Mouse (Mus musculus) hindbrain, postnatal 0 days (tissue): Measurements from ENCODE around the gene Npm1. TPM values are rescaled to one million over a fixed set of nuclear protein-coding genes. Genes with fewer than 3 reads are reported as not detected.

ENCODE experiments used
- ATAC-seq: fragments of 200-750 bp; cut with Nextera tagmentation; 2 replicates; pipeline ENCODE4 v1.8.0; 2017; ENCODE audit warnings: mild to moderate bottlenecking, moderate TSS enrichment, moderate library complexity
- DNase-seq: peaks from one replicate; pipeline ENCODE4 v3.0.0-alpha.2; 2015; ENCODE audit warnings: low spot score
- H3K27ac ChIP-seq: fragments of 300-500 bp; sonication (generic); 2 replicates; pipeline ENCODE4 v1.5.1; 2014; ENCODE audit warnings: mild to moderate bottlenecking
- H3K27me3 ChIP-seq: fragments of 300-500 bp; sonication (generic); 2 replicates; pipeline ENCODE4 v1.6.1; 2014; ENCODE audit warnings: low read length, mixed read lengths; ENCODE audit not compliant: insufficient read depth
- H3K36me3 ChIP-seq: fragments of 300-500 bp; sonication (generic); 2 replicates; pipeline ENCODE4 v1.6.1; 2014; ENCODE audit warnings: low read length, mixed read lengths; ENCODE audit not compliant: insufficient read depth
- H3K4me1 ChIP-seq: fragments of 300-500 bp; sonication (generic); 2 replicates; pipeline ENCODE4 v1.6.1; 2014; ENCODE audit warnings: antibody characterized with exemption, low read length, mixed read lengths; ENCODE audit not compliant: insufficient read depth
- H3K4me2 ChIP-seq: fragments of 300-500 bp; sonication (generic); 2 replicates; pipeline ENCODE4 v1.6.1; 2014; ENCODE audit warnings: low read depth, mild to moderate bottlenecking, low read length, moderate library complexity, mixed read lengths
- H3K4me3 ChIP-seq: fragments of 300-500 bp; sonication (generic); 2 replicates; pipeline ENCODE4 v1.5.1; 2014; ENCODE audit warnings: low read length
- H3K9ac ChIP-seq: fragments of 300-500 bp; sonication (generic); replicated peaks from 2 replicates; pipeline ENCODE4 v1.6.1; 2014; ENCODE audit warnings: mild to moderate bottlenecking, low read length, moderate library complexity, mixed read lengths
- H3K9me3 ChIP-seq: fragments of 300-500 bp; sonication (generic); 2 replicates; pipeline ENCODE4 v1.6.1; 2016; ENCODE audit warnings: low read length, mixed read lengths
- CTCF ChIP-seq: IDR thresholded peaks from 2 replicates; pipeline ENCODE4 v1.5.1; 2016; ENCODE audit warnings: antibody characterized with exemption, control low read depth, low read depth
- WGBS: fragments of 180-500 bp; shearing (Covaris S2); extraction: QIAGEN DNeasy Blood & Tissue Kit; methylation state at CpG from one replicate; pipeline ENCODE4 v1.1.7; 2014; 5-methylcytosine and 5-hydroxymethylcytosine counted together
- polyA plus RNA-seq: library from polyadenylated mRNA; unstranded; fragments of >200 nt; fragmentation: Nextera tagmentation; extraction: Ambion mirVana; gene quantifications from 2 replicates; pipeline ENCODE4 v1.2.1, GENCODE M21; 2015
- total RNA-seq: library from RNA; depleted of rRNA; stranded (reverse); fragments of >200 nt; gene quantifications from 2 replicates; pipeline ENCODE4 v1.2.3, GENCODE M21; 2014

Gene Npm1
- total and polyA plus RNA-seq, 2 experiments from 2014 or later, result 143 to 395 TPM

- Histone ChIP-seq H3K27ac (no peak overlapping the region), H3K9me3 (no peaks in the 10 kb centered on the region), H3K36me3 (peaks cover 47% of the 10 kb centered on the region), H3K4me1 (no peaks in the 10 kb centered on the region), H3K4me3 (no peak overlapping the region), H3K4me2 (no peak overlapping the region), H3K27me3 (no peaks in the 10 kb centered on the region), H3K9ac (no peak overlapping the region)
- no peak for TF ChIP-seq CTCF
- no peak for ATAC-seq
- 83% methylated on average over 4 of the region's 4 CpGs for WGBS
- no peak for DNase-seq
These were observed 11.2 kb downstream of the Npm1 start for GRCm38 (mm10) chr11:33151780-33152145.

GRCm38 (mm10) chr11:33151128-33151779 lies 11.8 kb downstream of the Npm1 start:
- H3K4me3 ChIP-seq, result no peak overlapping the region
- ATAC-seq (no peak), DNase-seq (no peak)
- H3K27ac ChIP-seq, result no peak overlapping the region
- H3K9me3 ChIP-seq, result no peaks in the 10 kb centered on the region
- H3K36me3 ChIP-seq, result peaks cover 42% of the 10 kb centered on the region
- H3K27me3 ChIP-seq, result no peaks in the 10 kb centered on the region
- no peak for TF ChIP-seq CTCF
- H3K4me1 ChIP-seq, result no peaks in the 10 kb centered on the region
- no peak overlapping the region for H3K9ac ChIP-seq
- no peak overlapping the region for H3K4me2 ChIP-seq
- WGBS, result 79% methylated on average over 3 of the region's 3 CpGs

GRCm38 (mm10) chr11:33150364-33150763 lies 12.6 kb downstream of the Npm1 start:
- H3K9me3 ChIP-seq, result no peaks in the 10 kb centered on the region
- TF ChIP-seq CTCF, result no peak

GRCm38 (mm10) chr11:33149453-33149852 lies 13.6 kb downstream of the Npm1 start:
- no peaks in the 10 kb centered on the region for H3K9me3 ChIP-seq
- DNase-seq (no peak), ATAC-seq (no peak)
- 0 out of 2 replicates have a peak, but pooled peaks cover 3% of the 10 kb centered on the region for H3K4me1 ChIP-seq
- H3K9ac ChIP-seq, result no peak overlapping the region
- no peaks in the 10 kb centered on the region for H3K27me3 ChIP-seq
- no peak for TF ChIP-seq CTCF
- no peak overlapping the region for H3K4me3 ChIP-seq
- H3K4me2 ChIP-seq, result no peak overlapping the region
- no peak overlapping the region for H3K27ac ChIP-seq
- H3K36me3 ChIP-seq, result peaks cover 32% of the 10 kb centered on the region

More at GRCm38 (mm10) chr11:33150364-33150763, 12.6 kb downstream of the Npm1 start:
- H3K27ac ChIP-seq, result no peak overlapping the region
- DNase-seq, result no peak
- no peak for ATAC-seq
- 0 out of 2 replicates have a peak, but pooled peaks cover 3% of the 10 kb centered on the region for H3K4me1 ChIP-seq
- H3K36me3 ChIP-seq, result peaks cover 37% of the 10 kb centered on the region
- H3K27me3 ChIP-seq, result no peaks in the 10 kb centered on the region
- H3K4me3 ChIP-seq, result no peak overlapping the region
- H3K4me2 ChIP-seq, result no peak overlapping the region
- no peak overlapping the region for H3K9ac ChIP-seq

GRCm38 (mm10) chr11:33149088-33149436 lies 13.9 kb downstream of the Npm1 start:
- Histone ChIP-seq H3K27ac (no peak overlapping the region), H3K9ac (no peak overlapping the region), H3K4me1 (0 out of 2 replicates have a peak, but pooled peaks cover 3% of the 10 kb centered on the region), H3K4me3 (no peak overlapping the region), H3K9me3 (no peaks in the 10 kb centered on the region), H3K27me3 (no peaks in the 10 kb centered on the region), H3K4me2 (no peak overlapping the region), H3K36me3 (peaks cover 31% of the 10 kb centered on the region)
- ATAC-seq, result no peak
- DNase-seq, result no peak
- no peak for TF ChIP-seq CTCF
- 32% methylated on average over 3 of the region's 3 CpGs for WGBS

GRCm38 (mm10) chr11:33148338-33149087 lies 14.5 kb downstream of the Npm1 start:
- Histone ChIP-seq H3K9me3 (no peaks in the 10 kb centered on the region), H3K4me3 (peak overlapping the region; percentile 63), H3K36me3 (peaks cover 27% of the 10 kb centered on the region), H3K4me2 (peak overlapping the region; percentile 72), H3K9ac (0 out of 2 replicates have a peak overlapping the region, but pooled peaks have one; percentile 58), H3K27ac (peak overlapping the region; percentile 74), H3K4me1 (0 out of 2 replicates have a peak, but pooled peaks cover 3% of the 10 kb centered on the region), H3K27me3 (no peaks in the 10 kb centered on the region)
- DNase-seq (peak; percentile 93), ATAC-seq (peak; percentile 73)
- TF ChIP-seq CTCF, result peak; percentile 88
- 7% methylated on average over 23 of the region's 23 CpGs for WGBS
